Comparison of ENCODE assay signal across 8 mouse cellular contexts in genomic region chr15:99074600-99075333, GRCm38 (mm10). TPM values are rescaled to one million over a fixed set of nuclear protein-coding genes. Genes with fewer than 3 reads are reported as not detected.
A peak's percentile ranks its signal among the peaks of the same experiment; 100 is the strongest.
DNase-seq lines count a peak whose midpoint lies in the region; ATAC-seq and TF ChIP-seq lines count a peak whose summit lies in the region.

No protein-coding gene starts in this region.

- whole genome bisulfite sequencing in forebrain, embryonic 13.5 days, result under 1% methylated on average over 44 of the region's 44 CpGs
- under 1% methylated on average over 44 of the region's 44 CpGs for WGBS in large intestine, adult 2 months
- WGBS in liver, postnatal 0 days (ENCODE audit: insufficient replicate concordance), result under 1% methylated on average over 44 of the region's 44 CpGs
- WGBS in neural tube, embryonic 14.5 days, result under 1% methylated on average over 44 of the region's 44 CpGs

- peak; percentile 99 for DNase-seq in heart, postnatal 10 days
- peak; percentile 95 for DNase-seq in large intestine, adult 2 months (ENCODE audit: low read depth, low spot score)
- peak; percentile 97 for DNase-seq in liver, postnatal 0 days
- DNase-seq in testis, postnatal 10 days (ENCODE audit: low spot score), result peak; percentile 98

- peak overlapping the region; percentile 79 for H3K4me2 ChIP-seq in forebrain, embryonic 13.5 days
- H3K4me2 ChIP-seq in liver, postnatal 0 days (ENCODE audit: low read depth, low read length), result peak overlapping the region; percentile 78
- H3K4me2 ChIP-seq in neural tube, embryonic 14.5 days (ENCODE audit: low read depth, low read length), result peak overlapping the region; percentile 97

- no peak for TF ChIP-seq EP300 in liver, postnatal 0 days (IDR thresholded peaks at IDR 0.05; ENCODE audit: low read depth)

- no peaks in the 10 kb centered on the region for H3K27me3 ChIP-seq in E14TG2a.4 (ENCODE audit: insufficient read depth, low read length)
- 0 out of 2 replicates have a peak, but pooled peaks cover 1% of the 10 kb centered on the region for H3K27me3 ChIP-seq in forebrain, embryonic 13.5 days
- no peaks in the 10 kb centered on the region for H3K27me3 ChIP-seq in liver, postnatal 0 days (ENCODE audit: insufficient read depth, low read length)
- no peaks in the 10 kb centered on the region for H3K27me3 ChIP-seq in neural tube, embryonic 14.5 days (ENCODE audit: control insufficient read depth, insufficient read depth, low read length)

- H3K4me1 ChIP-seq in E14TG2a.4 (replicated peaks; ENCODE audit: low read depth, low read length), result peaks cover 20% of the 10 kb centered on the region
- H3K4me1 ChIP-seq in forebrain, embryonic 13.5 days, result peaks cover 33% of the 10 kb centered on the region
- peaks cover 10% of the 10 kb centered on the region for H3K4me1 ChIP-seq in liver, postnatal 0 days (ENCODE audit: insufficient read depth)
- peaks cover 9% of the 10 kb centered on the region; the same call in 1 of the 2 replicates for H3K4me1 ChIP-seq in neural tube, embryonic 14.5 days (ENCODE audit: control insufficient read depth, insufficient read depth, low read length)

- H3K4me3 ChIP-seq in E14TG2a.4 (replicated peaks; ENCODE audit: low read length), result peak overlapping the region; percentile 95
- peak overlapping the region; percentile 64 for H3K4me3 ChIP-seq in forebrain, embryonic 13.5 days
- H3K4me3 ChIP-seq in liver, postnatal 0 days (ENCODE audit: low read depth, low read length), result peak overlapping the region; percentile 69
- H3K4me3 ChIP-seq in neural tube, embryonic 14.5 days (ENCODE audit: low read depth, low read length), result peak overlapping the region; percentile 47

- peak overlapping the region; percentile 94 for H3K27ac ChIP-seq in forebrain, embryonic 13.5 days
- H3K27ac ChIP-seq in liver, postnatal 0 days (ENCODE audit: low read depth), result peak overlapping the region; percentile 89
- peak overlapping the region; percentile 92 for H3K27ac ChIP-seq in neural tube, embryonic 14.5 days (ENCODE audit: low read depth, low read length)

- peak overlapping the region; percentile 75 for H3K9ac ChIP-seq in forebrain, embryonic 13.5 days
- peak overlapping the region; percentile 78 for H3K9ac ChIP-seq in liver, postnatal 0 days (replicated peaks)
- peak overlapping the region; percentile 83 for H3K9ac ChIP-seq in neural tube, embryonic 14.5 days (replicated peaks; ENCODE audit: low read depth, low read length)

- no peaks in the 10 kb centered on the region for H3K9me3 ChIP-seq in E14TG2a.4 (ENCODE audit: low read length)
- no peaks in the 10 kb centered on the region for H3K9me3 ChIP-seq in forebrain, embryonic 13.5 days (replicated peaks)
- no peaks in the 10 kb centered on the region for H3K9me3 ChIP-seq in liver, postnatal 0 days (ENCODE audit: low read length)
- no peaks in the 10 kb centered on the region for H3K9me3 ChIP-seq in neural tube, embryonic 14.5 days (ENCODE audit: control insufficient read depth, low read length)

- peaks cover 37% of the 10 kb centered on the region for H3K36me3 ChIP-seq in E14TG2a.4 (ENCODE audit: insufficient read depth, low read length)
- H3K36me3 ChIP-seq in forebrain, embryonic 13.5 days (ENCODE audit: poor library complexity, severe bottlenecking), result peaks cover 27% of the 10 kb centered on the region
- peaks cover 13% of the 10 kb centered on the region; the same call in 1 of the 2 replicates for H3K36me3 ChIP-seq in liver, postnatal 0 days (replicated peaks; ENCODE audit: insufficient read depth, low read length)
- H3K36me3 ChIP-seq in neural tube, embryonic 14.5 days (ENCODE audit: control insufficient read depth, insufficient read depth, low read length), result no peaks in the 10 kb centered on the region

- peak; percentile 100 for ATAC-seq in cerebellum, adult (ENCODE audit: insufficient number of reproducible peaks, low FRiP score, low TSS enrichment)
- ATAC-seq in forebrain, embryonic 13.5 days, result peak; percentile 98
- ATAC-seq in liver, postnatal 0 days, result peak; percentile 97
- peak; percentile 97 for ATAC-seq in neural tube, embryonic 14.5 days (ENCODE audit: low read depth)

- intact Hi-C loops in heart, postnatal 10 days (cut with DNase I), result no loop called here

- no peak for TF ChIP-seq CTCF in E14TG2a.4 (conservative IDR thresholded peaks at IDR 0.05; ENCODE audit: low read length)
- no peak for TF ChIP-seq CTCF in liver, postnatal 0 days (IDR thresholded peaks at IDR 0.05; ENCODE audit: low read depth)

RNA-seq across cellular contexts. Expression of gene Troap, which starts 0.4 kb away (rescaled TPM):
- 37.8 and 38.6 TPM in 2 replicates for polyA plus RNA-seq in forebrain, embryonic 13.5 days (2015; fragmentation: Nextera tagmentation; extraction: Ambion mirVana)
- total RNA-seq in heart, postnatal 10 days (2021), result 1 to 10 TPM; 6.5 to 6.7 TPM
- 13.2 and 13.4 TPM in 2 replicates for polyA plus RNA-seq in large intestine, adult 2 months (2012; rRNA removed)
- 5.6 and 6.7 TPM in 2 replicates for polyA plus RNA-seq in liver, postnatal 0 days (2015; fragmentation: Nextera tagmentation; extraction: Ambion mirVana)
- 2.4 and 3.3 TPM in 2 replicates for polyA plus RNA-seq in neural tube, embryonic 14.5 days (2014; fragmentation: Nextera tagmentation; extraction: Ambion mirVana)

RNA-seq across cellular contexts. Expression of gene C1ql4, which starts 12.8 kb away (rescaled TPM):
- 0.39 TPM in 1 of 2 replicates, not detected in the other for polyA plus RNA-seq in forebrain, embryonic 13.5 days (2015; fragmentation: Nextera tagmentation; extraction: Ambion mirVana)
- not detected for total RNA-seq in heart, postnatal 10 days (2021)
- not detected in 2 replicates for polyA plus RNA-seq in large intestine, adult 2 months (2012; rRNA removed)
- 0.12 TPM in 1 of 2 replicates, not detected in the other for polyA plus RNA-seq in liver, postnatal 0 days (2015; fragmentation: Nextera tagmentation; extraction: Ambion mirVana)
- 3.2 and 3.6 TPM in 2 replicates for polyA plus RNA-seq in neural tube, embryonic 14.5 days (2014; fragmentation: Nextera tagmentation; extraction: Ambion mirVana)

RNA-seq across cellular contexts. Expression of gene Dnajc22, which starts 18.2 kb away (rescaled TPM):
- polyA plus RNA-seq in forebrain, embryonic 13.5 days (2015; fragmentation: Nextera tagmentation; extraction: Ambion mirVana), result 0.25 and 0.84 TPM in 2 replicates
- total RNA-seq in heart, postnatal 10 days (2021), result under 1 TPM; 0.37 to 0.98 TPM
- polyA plus RNA-seq in large intestine, adult 2 months (2012; rRNA removed), result 45.8 and 57.1 TPM in 2 replicates
- 28.2 and 29.6 TPM in 2 replicates for polyA plus RNA-seq in liver, postnatal 0 days (2015; fragmentation: Nextera tagmentation; extraction: Ambion mirVana)
- 0.21 and 0.45 TPM in 2 replicates for polyA plus RNA-seq in neural tube, embryonic 14.5 days (2014; fragmentation: Nextera tagmentation; extraction: Ambion mirVana)

RNA-seq across cellular contexts. Expression of gene Prph, which starts 19.8 kb away (rescaled TPM):
- polyA plus RNA-seq in forebrain, embryonic 13.5 days (2015; fragmentation: Nextera tagmentation; extraction: Ambion mirVana), result 0.94 and 1.6 TPM in 2 replicates
- under 1 TPM; 0.27 to 0.53 TPM for total RNA-seq in heart, postnatal 10 days (2021)
- 6.1 and 9.1 TPM in 2 replicates for polyA plus RNA-seq in large intestine, adult 2 months (2012; rRNA removed)
- 0.53 and 0.85 TPM in 2 replicates for polyA plus RNA-seq in liver, postnatal 0 days (2015; fragmentation: Nextera tagmentation; extraction: Ambion mirVana)
- 68.8 and 298 TPM in 2 replicates for polyA plus RNA-seq in neural tube, embryonic 14.5 days (2014; fragmentation: Nextera tagmentation; extraction: Ambion mirVana)

RNA-seq across cellular contexts. Expression of gene Tuba1c, which starts 45.1 kb away (rescaled TPM):
- polyA plus RNA-seq in forebrain, embryonic 13.5 days (2015; fragmentation: Nextera tagmentation; extraction: Ambion mirVana), result 97.6 and 102 TPM in 2 replicates
- total RNA-seq in heart, postnatal 10 days (2021), result 10 to 100 TPM; 80.7 to 99.8 TPM
- 408 and 423 TPM in 2 replicates for polyA plus RNA-seq in large intestine, adult 2 months (2012; rRNA removed)
- 149 and 152 TPM in 2 replicates for polyA plus RNA-seq in liver, postnatal 0 days (2015; fragmentation: Nextera tagmentation; extraction: Ambion mirVana)
- 7.3 and 11.5 TPM in 2 replicates for polyA plus RNA-seq in neural tube, embryonic 14.5 days (2014; fragmentation: Nextera tagmentation; extraction: Ambion mirVana)

Comparison
In these comparisons a context has a peak if more than half of its experiments do, and no peak if none do; other contexts are left out.
1. Peak in every context shown above with its lines: DNase-seq, ATAC-seq, H3K4me3 ChIP-seq and H3K27ac ChIP-seq.
2. RNA of gene Dnajc22, which starts 18.2 kb away (polyA plus RNA-seq): 45.8 to 57.1 TPM in large intestine, adult 2 months and 28.2 to 29.6 TPM in liver, postnatal 0 days; 0.25 to 0.84 TPM in forebrain, embryonic 13.5 days and 0.21 to 0.45 TPM in neural tube, embryonic 14.5 days; every median in the first group is over 10 times any median in the second.